Mouse (Mus musculus) heart, adult 2 months (tissue): ENCODE results near the gene A630023A22Rik.

Source experiments
- EP300 ChIP-seq: fragments of 200-500 bp; IDR thresholded peaks from 2 replicates; pipeline ENCODE4 v1.6.1; 2011; ENCODE audit warnings: low read depth, low read length, control low read depth; ENCODE audit not compliant: insufficient read depth
- POLR2A ChIP-seq: fragments of 200-500 bp; IDR thresholded peaks from 2 replicates; pipeline ENCODE4 v1.6.1; 2011; ENCODE audit warnings: mild to moderate bottlenecking, low read depth, low read length, control low read depth; ENCODE audit not compliant: insufficient read depth

DNA sequence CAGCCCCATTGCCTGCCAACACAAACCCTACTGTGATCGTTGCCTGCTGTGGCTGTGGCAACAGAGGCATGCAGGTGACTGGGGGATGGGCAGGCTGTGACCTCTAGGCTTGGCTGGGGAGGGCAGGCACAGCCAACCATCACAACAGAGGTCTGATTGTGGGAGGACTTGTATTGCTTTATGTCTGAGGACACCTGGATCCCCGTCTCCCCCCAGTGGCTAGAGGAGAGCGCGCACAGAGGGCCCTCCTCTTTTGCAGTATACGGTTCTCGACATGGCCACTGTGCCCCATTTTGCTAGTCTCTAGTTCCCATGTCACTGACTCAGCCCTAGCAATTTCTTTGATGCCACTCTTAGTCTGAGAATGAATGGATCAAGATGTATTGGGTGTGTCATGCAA, 30.9 kb downstream of the A630023A22Rik start:
- TF ChIP-seq EP300 = no peak
- TF ChIP-seq POLR2A = no peak
